Mouse (Mus musculus) spleen, postnatal 36 days (tissue): Measurements from ENCODE around the gene Cebpb.

Experiments
- DNase-seq, 2 experiments: peaks; one replicate each; pipeline ENCODE4 v3.0.0; 2022; ENCODE audit warnings: low spot score in 2 of 2, mixed read lengths in 1 of 2

Gene Cebpb

GRCm38 (mm10) chr2:167691871-167692661, 3.4 kb downstream of the Cebpb start:
- DNase-seq: no peak

- no peak for DNase-seq
Observed at GRCm38 (mm10) chr2:167692831-167693230, 4.1 kb downstream of the Cebpb start.

GRCm38 (mm10) chr2:167693540-167693939, 4.8 kb downstream of the Cebpb start:
- no peak for DNase-seq

GRCm38 (mm10) chr2:167694244-167694643, 5.5 kb downstream of the Cebpb start:
- DNase-seq: no peak

GRCm38 (mm10) chr2:167694963-167695362, 6.2 kb downstream of the Cebpb start:
- no peak for DNase-seq

GRCm38 (mm10) chr2:167695491-167695890, 6.8 kb downstream of the Cebpb start:
- DNase-seq: peak in 1 of 2 experiments; percentile 18

- DNase-seq: no peak
Observed at GRCm38 (mm10) chr2:167696143-167696542, 7.4 kb downstream of the Cebpb start.

GRCm38 (mm10) chr2:167697902-167698301, 9.2 kb downstream of the Cebpb start:
- peak; percentile 76 to 77 for DNase-seq

- no peak for DNase-seq
Observed at GRCm38 (mm10) chr2:167700018-167700417, 11.3 kb downstream of the Cebpb start.

- DNase-seq: no peak
Observed at GRCm38 (mm10) chr2:167701472-167701871, 12.8 kb downstream of the Cebpb start.

GRCm38 (mm10) chr2:167702126-167702525, 13.4 kb downstream of the Cebpb start:
- no peak for DNase-seq

- DNase-seq: no peak
Observed at GRCm38 (mm10) chr2:167704409-167704808, 15.7 kb downstream of the Cebpb start.

GRCm38 (mm10) chr2:167706183-167706939, 17.6 kb downstream of the Cebpb start:
- no peak for DNase-seq

- DNase-seq: no peak
Observed at GRCm38 (mm10) chr2:167708373-167708772, 19.7 kb downstream of the Cebpb start.

- no peak for DNase-seq
Observed at GRCm38 (mm10) chr2:167709969-167710368, 21.3 kb downstream of the Cebpb start.

- DNase-seq: no peak
Observed at GRCm38 (mm10) chr2:167710574-167710973, 21.9 kb downstream of the Cebpb start.

- peak; percentile 57 to 60 for DNase-seq
Observed at GRCm38 (mm10) chr2:167712872-167713821, 24.4 kb downstream of the Cebpb start.

- no peak for DNase-seq
Observed at GRCm38 (mm10) chr2:167714298-167714697, 25.6 kb downstream of the Cebpb start.

GRCm38 (mm10) chr2:167715008-167715407, 26.3 kb downstream of the Cebpb start:
- no peak for DNase-seq

- DNase-seq: no peak
Observed at GRCm38 (mm10) chr2:167717208-167717607, 28.5 kb downstream of the Cebpb start.

- no peak for DNase-seq
Observed at GRCm38 (mm10) chr2:167719520-167719919, 30.8 kb downstream of the Cebpb start.
